Mouse (Mus musculus) mouse trophoblast stem cell (cell line): ENCODE results near the gene Plpp1.

Experiments
- in situ Hi-C, 2 experiments: fragments of 300-500 bp; cut with MseI, MboI; formaldehyde crosslinking; loops; 2 replicates in 1 of 2; 3 replicates in 1 of 2; pipeline ENCODE4 v1.15.1; 2025

The Plpp1 gene

DNA sequence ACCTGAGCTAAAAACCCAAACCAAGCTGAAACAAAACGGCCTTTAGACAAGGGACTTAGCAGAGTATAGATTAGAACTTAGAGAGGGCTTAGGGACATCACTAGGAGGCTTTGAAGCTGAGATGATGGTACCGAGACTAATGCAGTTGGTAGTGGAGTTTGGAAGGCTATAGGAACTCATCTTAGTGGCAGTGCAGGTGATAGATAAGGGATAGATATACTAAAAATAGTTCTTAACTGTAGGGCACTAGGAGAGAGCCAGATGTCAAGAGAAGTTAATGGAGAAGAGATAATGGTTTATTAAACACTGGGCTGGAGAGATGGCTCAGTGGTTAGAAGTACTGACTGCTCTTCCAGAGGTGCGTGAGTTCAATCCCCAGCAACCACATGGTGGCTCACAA is 15.4 kb downstream of the Plpp1 start:
- in situ Hi-C loops = no loop called here

DNA sequence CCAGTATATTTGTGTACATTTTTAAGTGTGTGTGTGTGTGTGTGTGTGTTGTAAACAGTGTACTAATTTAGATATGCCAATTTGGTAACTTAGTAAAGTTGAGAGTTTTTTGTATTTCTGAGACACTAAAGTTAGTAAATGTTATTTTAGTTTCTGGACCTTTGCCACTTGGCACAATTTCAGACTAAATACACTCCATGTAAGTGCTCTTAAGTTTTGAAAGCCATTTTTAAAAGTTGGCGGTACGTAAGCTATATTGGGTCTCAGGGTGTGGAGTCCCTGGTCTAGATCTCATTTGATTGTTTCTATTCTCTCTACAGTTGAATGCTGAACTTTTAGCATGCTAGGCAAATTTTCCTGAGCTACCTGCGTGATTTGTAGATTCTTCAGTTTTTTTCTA is 17.5 kb downstream of the Plpp1 start:
- in situ Hi-C loops = no loop called here

DNA sequence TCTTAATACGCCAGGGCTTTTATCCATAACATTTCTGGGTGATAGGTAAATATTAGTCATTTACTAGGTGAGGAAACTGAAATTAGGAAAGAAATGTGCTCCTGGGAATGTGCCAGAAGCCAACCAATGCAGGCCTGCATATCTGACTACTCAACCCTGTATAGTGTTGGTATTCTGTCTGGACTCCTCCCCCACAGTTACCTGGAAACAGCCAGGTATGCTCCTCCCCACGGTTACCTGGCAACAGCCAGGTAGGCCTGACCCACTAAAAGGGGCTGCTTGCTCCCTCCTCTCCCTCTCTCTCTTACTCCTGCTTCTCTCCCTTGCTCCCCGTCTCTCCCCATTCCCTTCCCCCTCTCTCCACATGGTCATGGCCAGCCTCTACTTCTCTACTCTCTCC is 21.8 kb downstream of the Plpp1 start:
- in situ Hi-C loops = no loop called here

DNA sequence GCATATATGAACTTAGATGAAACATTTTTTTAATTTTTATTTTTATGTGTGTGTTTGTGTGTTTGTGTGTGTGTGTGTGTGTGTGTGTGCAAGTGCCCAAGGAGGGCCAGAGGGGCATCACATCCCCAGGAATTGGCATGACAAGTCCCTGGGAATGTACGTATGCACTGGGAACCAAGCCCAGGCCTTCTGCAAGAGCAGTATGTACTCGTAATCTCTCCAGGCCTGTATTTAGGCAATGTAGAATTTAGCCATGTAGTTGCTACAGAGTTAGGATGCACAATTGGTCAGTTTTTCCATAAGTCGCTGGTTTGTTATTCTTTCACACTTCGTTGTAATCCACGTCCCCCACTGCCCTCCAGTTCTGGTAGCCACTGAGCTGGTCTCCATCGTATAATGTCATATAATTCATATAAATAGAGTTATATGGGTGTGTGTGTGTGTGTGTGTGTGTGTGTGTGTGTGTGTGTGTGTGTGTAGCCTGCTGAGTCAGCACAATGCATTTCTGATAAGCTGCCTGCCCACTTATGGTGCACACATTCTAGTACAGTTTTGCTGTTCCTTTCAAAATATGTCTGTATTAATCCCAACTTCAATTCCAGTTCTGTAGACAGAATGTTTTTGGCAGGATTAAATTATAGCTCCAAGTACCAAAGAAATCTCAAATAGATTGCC is 22.8 kb downstream of the Plpp1 start:
- in situ Hi-C loops = no loop called here

DNA sequence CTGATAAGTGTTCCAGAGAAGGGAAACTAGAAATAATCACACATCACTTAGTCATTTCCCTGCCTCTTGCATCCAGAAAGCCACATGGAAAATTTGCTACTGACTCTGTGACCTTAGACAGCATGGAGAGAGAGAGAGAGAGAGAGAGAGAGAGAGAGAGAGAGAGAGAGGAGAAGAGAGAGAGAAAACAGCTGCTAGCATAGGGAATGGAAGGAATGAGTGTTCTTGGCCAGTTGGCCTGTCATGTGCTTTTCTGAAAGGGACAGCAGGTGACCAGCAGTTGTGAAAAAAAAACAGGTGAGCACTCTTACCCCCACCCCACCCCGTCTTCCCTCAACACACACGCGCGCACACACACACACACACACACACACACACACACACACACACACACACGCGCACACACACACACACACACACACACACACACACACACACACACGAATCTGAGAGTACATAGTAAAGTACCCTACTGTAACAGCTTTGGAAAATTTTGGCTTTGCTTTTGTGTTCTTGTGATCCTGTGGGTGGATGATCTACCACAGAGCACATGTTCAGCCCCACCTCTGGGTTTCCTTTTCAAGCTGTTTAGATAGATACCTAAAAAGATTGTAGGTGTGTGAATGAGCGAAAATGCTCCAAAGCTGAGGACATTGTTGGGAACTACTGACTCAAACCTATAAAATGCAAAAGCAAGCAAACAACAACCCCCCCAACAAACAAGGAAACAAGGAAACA is 23.5 kb downstream of the Plpp1 start:
- in situ Hi-C loops = no loop called here

DNA sequence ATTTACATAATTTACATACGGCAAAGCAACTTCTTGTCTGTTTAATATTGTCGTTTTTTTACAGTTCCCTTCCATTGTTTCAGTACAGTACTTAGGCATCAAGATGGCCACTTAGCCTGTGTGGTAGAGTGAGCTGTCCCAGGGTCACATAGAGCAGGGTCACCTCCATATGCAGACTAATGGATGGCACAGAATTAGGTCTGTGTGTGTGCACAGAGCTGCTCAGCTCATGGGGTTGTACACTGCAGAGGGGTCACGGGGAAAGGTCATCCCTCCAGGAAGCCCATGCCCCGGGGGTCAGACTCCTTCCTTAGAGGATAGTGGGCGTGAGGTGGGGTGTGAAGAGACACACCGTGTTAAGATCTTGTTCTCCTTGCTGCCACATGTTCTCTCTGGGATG is 24.9 kb downstream of the Plpp1 start:
- in situ Hi-C loops = no loop called here

DNA sequence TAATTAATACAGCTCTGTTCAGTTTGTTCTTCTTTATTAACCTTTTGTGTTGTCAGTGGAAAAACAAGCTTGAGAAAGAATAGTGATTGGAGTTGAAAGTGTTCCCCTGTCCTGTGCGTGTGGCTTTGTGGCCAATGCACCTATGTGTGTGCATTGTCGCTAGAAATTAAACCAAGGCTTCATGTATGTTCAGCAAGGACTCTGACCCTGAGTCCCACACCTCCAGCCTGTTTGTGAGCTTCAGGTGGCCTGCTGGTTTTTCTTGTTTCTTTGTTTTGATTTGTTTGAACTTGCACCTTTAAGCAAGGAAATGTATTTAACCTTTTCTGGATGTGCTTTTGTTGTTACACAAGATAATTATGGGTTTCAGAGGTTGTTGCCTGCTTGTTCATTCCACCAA is 29.0 kb downstream of the Plpp1 start:
- in situ Hi-C loops = no loop called here

DNA sequence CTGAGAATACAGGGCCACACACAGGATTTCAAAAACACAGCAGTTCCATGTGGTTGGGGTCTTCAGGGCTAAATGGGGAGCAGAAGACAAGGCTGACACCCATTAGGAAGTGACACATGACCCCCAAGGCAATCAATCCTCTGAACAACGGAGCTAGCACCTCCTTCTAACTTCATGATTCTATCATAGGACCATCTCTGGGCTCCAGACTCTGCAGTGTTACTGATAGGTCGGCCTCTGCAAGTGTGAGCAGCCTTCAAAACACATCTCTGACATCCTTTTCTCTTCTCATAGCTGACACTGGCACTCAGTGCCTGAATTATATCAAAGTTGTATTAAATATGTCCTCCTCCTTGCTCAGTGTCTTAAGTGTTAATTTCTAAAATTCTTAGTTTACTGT is 32.0 kb downstream of the Plpp1 start:
- in situ Hi-C loops = no loop called here

DNA sequence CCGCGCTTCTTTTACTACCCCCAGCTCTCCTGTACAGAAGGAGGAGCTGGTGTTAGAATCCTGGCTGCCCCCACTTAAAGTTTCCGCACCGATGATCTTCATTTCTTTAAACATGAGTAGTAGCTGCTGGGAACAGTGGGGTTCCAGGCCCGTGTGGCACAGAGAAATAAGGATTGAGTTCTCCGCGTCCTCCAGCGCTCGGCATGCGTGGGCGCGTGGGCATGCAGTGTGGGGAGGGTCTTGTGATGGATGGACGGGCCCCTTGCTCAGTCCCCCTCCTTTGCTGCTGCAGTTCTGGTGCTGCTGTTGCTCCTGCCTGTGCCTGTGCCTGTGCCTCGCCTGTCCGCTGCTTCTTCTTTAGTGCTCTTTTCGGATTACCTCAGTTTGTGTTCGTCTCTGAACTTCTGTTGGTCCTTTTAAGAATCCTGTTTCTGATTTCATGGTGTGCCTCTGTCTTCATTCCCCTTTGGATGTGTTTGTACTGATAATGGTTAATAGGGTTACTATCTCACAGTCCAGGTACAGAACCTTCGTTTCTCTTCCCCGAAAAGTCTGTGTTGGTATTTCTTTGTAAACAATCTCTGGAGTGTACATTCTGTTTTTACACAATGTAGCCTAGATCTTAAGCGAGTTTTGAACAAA is 32.8 kb downstream of the Plpp1 start:
- in situ Hi-C loops = no loop called here

DNA sequence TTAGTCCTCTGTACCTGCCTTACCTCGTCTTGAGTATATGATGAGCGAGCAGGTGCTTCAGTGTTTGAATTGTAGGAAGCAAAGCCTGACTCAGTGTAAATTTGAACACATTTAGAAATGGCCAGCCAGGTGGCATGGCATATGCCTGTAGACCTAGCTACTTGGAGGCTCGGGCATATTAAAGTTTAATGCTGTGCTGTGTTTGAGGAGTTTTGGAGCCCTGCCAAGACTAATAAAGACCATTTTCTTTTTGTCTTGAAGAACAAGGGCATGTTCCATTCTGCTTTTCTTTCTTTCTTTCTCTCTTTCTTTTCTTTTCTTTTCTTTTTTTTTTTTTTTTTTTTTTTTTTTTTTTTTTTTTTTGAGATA is 33.3 kb downstream of the Plpp1 start:
- in situ Hi-C loops = no loop called here

DNA sequence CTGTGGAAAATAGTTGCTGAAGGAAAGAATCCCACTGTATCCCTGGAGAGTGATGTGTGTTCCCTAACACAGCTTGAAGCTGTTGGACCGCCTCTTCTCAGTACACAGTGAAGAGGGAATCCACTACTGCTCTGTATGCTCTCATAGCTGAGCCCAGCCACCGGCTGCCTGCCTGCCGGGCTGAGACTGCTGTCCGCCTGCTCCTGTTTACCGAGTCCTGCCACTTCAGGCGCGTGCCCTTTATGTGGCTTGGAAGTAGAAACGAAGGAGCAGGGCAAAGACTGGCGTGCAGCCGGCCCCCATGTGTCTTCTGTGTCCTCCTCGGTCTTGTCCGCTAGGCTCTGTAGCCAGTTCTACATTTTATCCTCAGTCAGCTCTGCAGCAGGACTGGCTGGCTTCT is 34.5 kb downstream of the Plpp1 start:
- in situ Hi-C loops = no loop called here

DNA sequence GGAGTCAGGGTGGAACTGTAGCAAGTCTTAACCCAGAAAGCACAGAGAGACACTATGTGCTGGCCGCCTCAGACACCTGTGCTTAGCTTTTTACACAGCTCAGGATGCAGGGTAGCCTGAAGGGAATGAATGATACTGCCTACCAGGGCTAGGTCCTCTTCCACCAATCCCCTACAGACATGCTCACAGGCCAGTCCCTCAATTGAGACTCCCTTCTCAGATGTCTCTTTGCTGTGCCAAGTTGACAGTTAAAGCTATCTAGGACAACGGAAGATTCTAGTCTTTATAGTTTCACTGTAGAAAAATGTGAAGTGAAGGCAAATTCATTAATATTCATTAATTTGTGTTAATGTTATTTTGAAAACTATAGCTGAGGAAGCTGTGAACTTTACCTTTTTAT is 36.4 kb downstream of the Plpp1 start:
- in situ Hi-C loops = no loop called here

DNA sequence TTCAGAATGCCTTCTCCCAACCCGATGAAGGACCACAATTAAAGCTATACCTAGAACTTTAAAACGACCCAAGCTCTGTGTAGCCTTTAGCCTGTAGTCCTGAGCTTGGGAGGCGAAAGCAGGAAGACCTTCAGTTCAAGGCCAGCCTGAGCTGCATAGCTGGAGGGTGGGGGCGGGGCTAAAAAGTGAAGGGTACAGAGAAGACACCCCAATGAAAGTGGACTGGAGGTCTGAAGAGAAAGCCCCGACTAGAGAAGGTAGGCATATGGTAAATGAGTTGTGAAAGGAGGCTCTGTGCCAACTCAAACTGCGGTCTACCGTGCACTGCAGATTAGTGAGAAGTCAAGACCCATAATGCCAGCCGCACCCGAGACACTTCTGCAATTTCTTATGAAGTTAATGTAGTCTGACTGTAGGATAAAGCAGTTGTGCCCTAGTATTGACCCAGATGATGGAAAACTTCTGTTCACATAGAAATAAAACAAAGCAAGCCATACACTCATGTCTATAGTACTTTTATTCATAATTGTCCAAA is 37.1 kb downstream of the Plpp1 start:
- in situ Hi-C loops = no loop called here

DNA sequence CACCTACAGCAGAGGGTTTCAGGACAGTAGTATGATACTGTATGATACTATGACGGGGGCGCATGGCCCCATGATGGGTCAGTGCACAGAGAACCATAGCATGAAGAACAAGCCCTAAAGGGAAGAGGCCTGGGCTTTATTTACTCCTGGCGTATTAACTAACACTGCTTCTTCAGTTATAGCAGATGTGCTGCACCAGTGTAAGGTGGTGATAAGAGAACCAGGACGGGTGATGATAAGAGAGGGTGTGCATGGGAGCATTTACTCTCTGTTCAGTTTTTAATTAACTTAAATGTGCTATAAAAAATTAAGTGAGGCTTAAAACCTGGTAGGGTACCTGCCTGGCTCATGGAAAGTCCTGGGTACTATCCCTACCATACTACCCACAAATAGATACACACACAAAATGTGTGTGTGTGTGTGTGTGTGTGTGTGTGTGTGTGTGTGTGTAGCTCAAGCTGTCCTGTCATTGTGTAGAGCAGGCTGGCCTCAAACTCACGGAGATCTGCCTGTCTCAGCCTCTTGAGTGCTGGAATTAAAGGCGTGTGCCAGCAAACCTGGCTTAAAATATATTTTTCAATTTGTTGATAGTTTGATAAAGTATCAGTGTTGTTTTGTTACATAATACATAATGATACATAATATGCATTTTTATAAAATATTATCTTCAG is 38.1 kb downstream of the Plpp1 start:
- in situ Hi-C loops = no loop called here

DNA sequence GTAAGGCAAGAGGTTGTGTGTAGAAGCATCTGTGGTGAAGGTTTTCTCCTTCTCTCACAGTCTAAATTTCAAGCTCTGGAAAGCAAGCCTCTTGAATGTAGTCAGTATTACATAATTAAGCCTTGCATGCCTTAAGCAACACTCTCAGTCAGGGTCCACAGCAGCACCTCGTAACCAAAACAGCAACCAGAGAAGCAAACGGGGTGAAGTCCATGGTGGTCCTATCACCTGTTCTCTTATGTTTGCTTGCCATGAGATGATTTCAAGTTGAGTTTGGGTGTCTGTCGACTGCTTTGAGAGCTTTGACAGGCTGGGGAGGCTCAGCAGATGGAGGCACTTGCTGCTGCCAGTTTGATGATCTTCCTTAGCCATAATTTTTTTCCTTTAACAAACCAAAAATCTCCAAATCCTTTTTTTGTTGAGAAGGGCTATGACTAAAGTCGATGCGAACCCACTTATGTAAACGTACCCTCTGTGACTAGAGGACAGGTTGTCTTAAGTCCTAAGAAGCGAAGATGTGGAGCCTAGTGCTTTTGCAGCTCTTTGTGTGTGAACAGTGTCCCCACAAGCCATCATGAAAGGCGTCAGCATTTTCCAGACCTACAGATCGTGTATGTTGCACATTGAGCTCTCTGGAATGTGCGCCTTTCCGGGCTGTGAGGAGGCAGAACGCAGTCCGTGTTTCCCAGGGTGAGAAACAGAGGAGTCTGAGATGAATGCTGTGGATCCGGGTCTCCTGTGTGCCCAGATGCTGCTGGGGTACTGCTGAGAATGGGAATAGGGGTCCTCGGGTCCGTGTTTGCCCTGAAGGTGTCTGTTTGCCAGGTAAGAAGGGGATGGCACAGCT is 39.9 kb downstream of the Plpp1 start:
- in situ Hi-C loops = no loop called here

DNA sequence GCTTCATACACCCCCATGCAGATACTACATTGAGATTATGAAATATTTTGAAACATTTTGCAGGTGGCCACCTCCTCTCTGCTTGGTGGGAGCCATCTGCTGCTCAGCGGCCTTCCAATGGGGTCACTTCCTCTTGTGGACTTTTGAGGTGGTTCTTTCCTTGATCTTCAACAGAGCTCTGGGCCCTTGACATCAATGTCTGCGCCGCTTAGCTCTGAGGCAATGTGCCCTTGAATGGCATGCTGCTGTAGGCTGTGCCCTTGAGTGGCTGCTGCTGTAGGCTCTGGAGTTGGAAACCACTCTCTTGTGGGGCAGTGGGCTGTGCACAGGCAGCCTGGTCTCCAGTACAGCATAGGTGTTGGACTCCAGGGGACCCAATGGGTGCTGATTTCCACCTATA is 45.3 kb downstream of the Plpp1 start:
- in situ Hi-C loops = no loop called here

DNA sequence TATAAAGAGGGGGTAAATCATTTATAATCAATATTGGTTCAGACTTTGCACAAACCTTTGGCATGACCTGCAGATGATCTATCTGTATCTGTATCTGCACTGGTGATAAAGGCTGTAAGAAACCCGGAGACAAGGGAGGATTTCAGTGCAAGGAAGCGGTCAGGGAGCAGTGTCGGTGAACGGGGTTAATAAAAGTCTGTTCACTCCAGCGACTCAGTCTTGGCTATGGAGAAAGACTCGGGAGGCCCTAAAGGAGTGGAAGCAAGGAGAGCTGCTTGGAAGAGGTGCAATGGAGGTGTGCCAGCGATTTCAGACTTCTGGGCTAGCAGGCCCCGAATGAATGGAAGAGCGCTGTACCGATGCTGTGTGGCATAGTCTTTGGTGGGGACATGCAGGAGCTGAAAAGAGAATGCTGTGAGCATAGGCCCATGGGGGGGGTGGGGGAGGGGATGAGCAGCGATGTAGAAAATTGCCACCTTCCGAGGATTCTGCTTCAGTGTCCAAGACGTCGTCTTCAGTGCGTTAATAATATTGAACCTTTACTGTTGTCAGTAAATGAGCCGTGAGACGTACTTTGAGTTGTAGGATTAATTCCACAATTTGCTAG is 53.2 kb downstream of the Plpp1 start:
- in situ Hi-C loops = loop anchor here (10.0 to 25.0 kb wide), 2 partner anchors 167 to 179 kb away; no protein-coding TSS in a partner anchor

DNA sequence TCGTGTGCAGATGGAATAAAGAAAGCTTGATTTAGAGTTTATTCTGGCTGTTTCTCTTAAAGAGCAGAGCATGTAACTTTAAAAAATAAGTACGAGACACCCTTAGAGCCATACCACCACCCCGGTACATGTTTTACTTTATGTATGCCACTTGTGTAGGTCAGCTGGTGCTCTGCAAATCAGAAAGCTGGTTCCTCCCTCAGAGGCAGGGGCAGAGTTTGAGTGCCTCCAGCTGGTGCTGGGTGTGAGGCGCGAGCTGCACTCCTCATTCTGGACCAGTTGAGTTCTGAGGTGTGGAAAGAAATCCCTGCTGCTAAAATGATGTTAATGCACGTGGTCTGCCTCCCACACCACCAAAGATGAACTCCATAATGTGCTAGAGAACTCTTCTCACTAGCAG is 53.8 kb downstream of the Plpp1 start:
- in situ Hi-C loops = loop anchor here (10.0 to 25.0 kb wide), 2 partner anchors 167 to 180 kb away; no protein-coding TSS in a partner anchor

DNA sequence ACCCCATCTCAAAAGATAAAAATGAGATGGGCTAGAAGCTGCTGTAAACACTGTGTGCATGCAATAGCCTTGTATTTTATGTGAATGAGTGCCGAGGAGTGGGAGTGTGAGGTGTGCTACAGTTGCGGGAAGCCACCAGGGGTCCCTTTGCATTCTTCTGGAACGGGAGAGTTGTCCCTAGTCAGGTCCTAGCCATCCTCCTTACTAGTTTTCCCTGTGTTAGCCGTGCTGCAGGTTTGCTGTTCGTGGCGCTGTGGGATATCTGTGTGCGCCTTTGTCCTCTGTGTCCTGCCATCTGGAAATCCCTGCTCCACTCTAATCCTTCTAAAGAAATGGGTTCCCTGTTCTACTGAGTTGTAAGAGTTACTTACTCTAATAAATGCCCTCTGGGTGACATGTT is 57.3 kb downstream of the Plpp1 start:
- in situ Hi-C loops = loop anchor here (10.0 to 25.0 kb wide), 2 partner anchors 171 to 183 kb away; no protein-coding TSS in a partner anchor

DNA sequence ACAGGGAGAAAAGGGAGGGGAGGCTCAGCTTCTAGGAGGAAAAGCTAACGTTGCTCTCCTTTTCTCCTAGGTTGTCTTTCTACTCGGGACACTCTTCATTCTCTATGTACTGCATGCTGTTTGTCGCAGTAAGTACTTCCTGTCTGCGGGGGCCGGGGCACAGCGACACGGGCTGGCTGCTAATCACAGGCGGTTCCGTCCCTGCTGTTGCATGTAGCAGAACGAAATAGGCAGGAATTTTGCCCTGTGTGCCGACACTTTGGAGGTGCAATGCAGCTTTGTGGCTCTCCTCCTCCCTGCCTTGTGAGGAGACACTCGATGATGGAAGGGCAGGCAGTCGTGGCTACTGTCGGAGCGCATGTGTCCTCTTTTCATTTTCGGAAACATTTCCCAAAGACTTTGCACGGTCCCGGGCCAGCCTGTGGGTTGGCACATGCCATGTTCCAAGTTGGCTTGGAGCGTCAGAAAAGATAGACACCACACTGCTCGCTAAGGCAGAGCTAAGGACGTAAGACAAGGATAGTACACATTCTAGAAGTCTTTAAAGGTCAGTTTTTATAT is 59.1 kb downstream of the Plpp1 start:
- in situ Hi-C loops = loop anchor here (10.0 to 25.0 kb wide), 2 partner anchors 172 to 185 kb away; no protein-coding TSS in a partner anchor
